Mouse (Mus musculus) adipose tissue, adult 10 weeks (tissue): ENCODE measurements around the gene Rpusd4. TPM values are rescaled to one million over a fixed set of nuclear protein-coding genes. Genes with fewer than 3 reads are reported as not detected.

Experiments
- polyA plus RNA-seq: library from polyadenylated mRNA; stranded (reverse); fragments of 350-450 nt; fragmentation: Illumina TruSeq; extraction: RNeasy Lipid Tissue Mini Kit (QIAGEN cat#74804); gene quantifications from one replicate; pipeline ENCODE4 v1.2.3, GENCODE M21; 2014; ENCODE audit warnings: low read depth, low replicate concordance

The Rpusd4 gene
- 15.5 TPM for polyA plus RNA-seq

DNA sequence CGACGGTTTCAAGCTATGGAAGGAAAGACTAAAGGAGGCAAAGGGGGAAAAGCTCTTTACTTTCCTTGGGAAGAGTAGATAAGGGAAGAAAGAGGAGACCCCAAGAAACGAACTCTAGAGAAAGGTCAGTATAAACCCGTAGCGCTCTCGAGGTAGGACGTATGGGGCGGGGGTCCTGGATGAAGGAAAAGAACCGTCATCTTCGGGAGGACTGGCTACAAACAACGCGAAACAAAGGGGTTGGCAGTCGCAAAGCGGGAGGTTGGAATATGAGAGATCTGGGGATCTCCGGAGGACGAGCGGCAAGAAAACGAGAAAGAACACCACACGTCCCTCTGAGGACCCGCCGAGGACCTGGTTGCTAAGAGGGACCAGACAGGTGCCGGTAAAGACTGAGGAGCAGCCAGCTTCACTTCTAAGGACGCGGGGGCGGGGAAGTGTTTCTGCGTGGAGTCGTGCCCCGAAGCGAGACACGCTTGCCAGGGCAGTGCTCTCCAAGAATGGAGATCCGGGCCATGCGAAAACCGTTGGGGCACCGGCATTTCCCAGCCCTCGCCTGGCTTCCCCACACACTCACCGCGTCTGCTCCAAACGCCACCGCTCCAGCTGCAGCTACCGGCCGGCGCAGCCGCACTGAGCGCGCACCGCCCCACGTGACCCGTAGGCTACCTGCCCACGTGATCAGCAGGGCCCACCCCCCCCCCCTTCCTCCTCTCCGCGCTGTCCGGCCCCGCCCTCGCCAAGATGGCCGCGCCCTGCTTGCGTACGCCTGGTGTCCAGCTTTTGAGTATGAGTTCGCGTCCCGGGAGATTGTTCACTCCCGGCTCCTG is at the start of gene Rpusd4, which contains the start of gene Fam118b:
Gene Rpusd4 (plus strand): TSS at position 720 of the 830 bp plus-strand sequence.
Gene Fam118b (minus strand): TSS at position 660 of the 830 bp plus-strand sequence.

Other genes starting within 250 kb of the Rpusd4 start
- gene St3gal4, start 148.6 kb upstream of the Rpusd4 start, polyA plus RNA-seq = 26.2 TPM
- gene Dcps, start 91.8 kb upstream of the Rpusd4 start, polyA plus RNA-seq = 28.5 TPM
- gene Srpr, start 67.7 kb upstream of the Rpusd4 start, polyA plus RNA-seq = 168 TPM
- gene Tirap, start 67.6 kb upstream of the Rpusd4 start, polyA plus RNA-seq = 7.2 TPM
- gene Foxred1, start 56.8 kb upstream of the Rpusd4 start, polyA plus RNA-seq = 47.8 TPM
- 20.1 TPM for gene Fam118b, start 60 bp upstream of the Rpusd4 start, polyA plus RNA-seq
- 21.7 TPM for gene Cdon, start 153.3 kb downstream of the Rpusd4 start, polyA plus RNA-seq